Mouse (Mus musculus): Measurements from ENCODE around the gene Polr3f.
A peak's percentile ranks its signal among the peaks of the same experiment; 100 is the strongest.

Gene Polr3f

GRCm38 (mm10) chr2:144526981-144527820 lies at the start of gene Polr3f, which contains the start of gene Dzank1:
Gene Polr3f, plus strand, starts transcription at chr2:144527718.
Gene Dzank1, minus strand, starts transcription at chr2:144527414.
- DNase-seq: peak; percentile 98

DNA sequence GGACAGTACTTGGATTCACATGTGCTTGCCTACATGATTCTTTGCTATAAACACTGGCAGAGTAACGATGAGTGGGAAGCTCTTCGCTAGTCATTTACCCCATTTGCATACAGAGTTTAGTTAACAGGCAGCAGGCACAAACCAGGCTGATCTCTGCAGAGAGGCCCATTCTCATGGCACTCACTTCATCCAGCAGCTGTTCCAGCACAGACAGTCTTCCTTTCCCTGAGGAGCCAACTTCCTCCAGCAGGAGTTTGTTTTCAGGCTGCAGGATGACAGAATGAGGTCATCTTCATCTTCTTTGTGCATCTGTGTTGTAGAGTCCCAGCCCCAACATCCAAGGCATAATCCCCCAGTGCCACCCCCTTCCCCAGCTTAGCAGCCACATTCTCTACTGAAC lies 48.1 kb upstream of the Polr3f start:
- no peak for DNase-seq

GRCm38 (mm10) chr2:144484084-144484483 lies 43.4 kb upstream of the Polr3f start:
- no peak for DNase-seq

GRCm38 (mm10) chr2:144485439-144485838 lies 42.1 kb upstream of the Polr3f start:
- DNase-seq: no peak

GRCm38 (mm10) chr2:144487476-144487875 lies 40.0 kb upstream of the Polr3f start:
- DNase-seq: no peak

GRCm38 (mm10) chr2:144489342-144489741 lies 38.2 kb upstream of the Polr3f start:
- no peak for DNase-seq

- DNase-seq: no peak
These were observed 25.4 kb upstream of the Polr3f start for GRCm38 (mm10) chr2:144502134-144502533.

DNA sequence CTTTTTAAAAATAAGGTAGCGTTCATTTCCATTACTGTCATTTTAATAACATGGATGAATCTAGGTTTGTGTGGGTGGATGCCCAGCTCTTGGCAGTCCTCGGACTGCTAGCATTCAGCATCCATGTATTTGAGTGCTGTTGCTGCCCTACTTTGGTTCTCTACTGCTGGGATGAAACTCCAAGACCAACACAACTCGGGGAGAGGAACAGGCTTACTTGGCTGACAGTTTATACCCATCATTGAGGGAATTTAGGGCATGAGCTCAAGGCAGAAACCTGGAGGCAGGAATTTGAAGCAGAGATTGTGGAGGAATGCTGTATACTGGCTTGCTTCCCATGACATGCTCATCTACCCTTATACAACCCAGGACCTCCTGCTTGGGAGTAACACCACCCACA lies 12.9 kb upstream of the Polr3f start:
- DNase-seq: no peak

DNA sequence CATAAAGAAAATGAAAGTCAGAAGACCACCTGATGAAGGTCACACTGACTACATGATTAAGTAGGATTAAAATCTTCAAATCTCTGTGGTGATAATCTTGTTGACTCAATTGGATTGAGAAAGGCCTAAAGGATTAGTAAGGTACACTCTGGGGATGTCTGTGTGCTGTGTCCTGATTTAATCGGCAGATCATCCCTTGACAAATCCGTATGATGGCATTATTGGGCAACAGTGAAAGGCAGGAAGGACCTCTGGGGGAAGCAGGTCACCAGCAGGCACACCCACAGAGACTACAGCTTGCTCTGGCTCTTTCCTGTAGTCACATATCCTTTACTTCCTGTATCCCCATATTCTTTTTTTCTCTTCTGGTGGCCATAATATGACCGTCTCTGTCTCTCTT lies 7.7 kb upstream of the Polr3f start:
- DNase-seq: no peak

DNA sequence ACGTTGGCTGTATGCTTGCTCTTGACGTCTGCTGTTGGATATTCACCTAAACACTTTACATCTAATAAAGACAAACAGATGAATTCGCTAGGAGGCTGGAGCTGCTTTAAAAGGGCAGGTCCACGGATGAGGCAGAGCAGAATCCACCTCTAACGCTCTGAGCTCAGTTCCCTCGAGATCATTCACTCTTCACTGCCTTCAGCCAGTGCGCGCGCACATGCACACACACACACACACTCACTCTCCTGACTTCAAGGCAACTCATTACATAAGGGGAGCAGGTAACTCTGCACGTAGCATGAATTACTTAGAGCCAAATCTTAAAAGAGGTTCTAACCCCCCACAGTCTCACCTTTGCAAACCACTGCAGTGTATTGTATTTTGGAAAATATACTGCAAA lies 1.7 kb upstream of the Polr3f start:
- peak; percentile 40 for DNase-seq

DNA sequence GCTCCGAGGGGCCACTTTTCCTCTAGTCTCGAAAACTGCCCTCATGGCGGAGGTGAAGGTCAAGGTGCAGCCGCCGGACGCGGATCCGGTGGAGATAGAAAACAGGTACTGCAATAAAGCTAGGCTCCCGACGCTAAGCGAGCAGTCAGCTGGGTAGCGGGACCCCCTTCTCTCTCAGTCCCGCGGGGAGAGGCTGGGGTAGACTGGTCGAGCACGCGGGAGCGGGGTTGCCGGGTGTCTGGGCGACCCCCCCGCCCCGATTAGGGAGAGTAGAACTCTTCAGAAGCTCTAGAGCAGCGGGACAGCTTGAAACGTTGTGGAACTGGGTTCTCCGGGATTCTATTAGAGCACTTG lies 280 bp downstream of the Polr3f start:
- DNase-seq: no peak

- DNase-seq: no peak
These were observed 9.6 kb downstream of the Polr3f start for GRCm38 (mm10) chr2:144537123-144537522.

- DNase-seq: no peak
These were observed 13.7 kb downstream of the Polr3f start for GRCm38 (mm10) chr2:144541246-144541645.

DNA sequence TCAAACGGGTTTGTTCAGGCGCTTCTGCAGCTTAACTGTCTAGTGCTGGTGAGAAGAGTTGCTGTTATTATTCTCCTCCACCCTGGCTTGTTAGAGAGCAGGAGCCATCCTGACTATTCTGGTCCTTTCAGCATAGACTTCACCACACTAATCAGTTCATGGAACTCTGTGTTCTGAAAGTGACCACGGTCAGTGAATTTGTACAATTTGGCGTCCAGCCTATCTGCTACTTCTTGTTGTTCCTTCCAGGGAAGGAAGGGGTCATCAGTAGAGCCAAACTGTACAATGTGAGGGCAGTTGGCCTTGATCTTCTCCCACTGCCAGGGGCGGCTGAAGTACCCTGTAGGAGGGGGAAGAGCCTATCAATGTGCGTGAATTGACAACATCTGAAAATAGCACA lies 16.2 kb downstream of the Polr3f start:
- no peak for DNase-seq

GRCm38 (mm10) chr2:144544630-144545029 lies 17.1 kb downstream of the Polr3f start:
- no peak for DNase-seq

- DNase-seq: no peak
These were observed 17.5 kb downstream of the Polr3f start for GRCm38 (mm10) chr2:144545061-144545460.

- DNase-seq: no peak
These were observed 18.0 kb downstream of the Polr3f start for GRCm38 (mm10) chr2:144545481-144545880.

GRCm38 (mm10) chr2:144547559-144547958 lies 20.0 kb downstream of the Polr3f start:
- no peak for DNase-seq

- peak; percentile 75 for DNase-seq
These were observed 23.0 kb downstream of the Polr3f start, which contains the start of gene Rbbp9 for GRCm38 (mm10) chr2:144550529-144550928. Gene Rbbp9, minus strand, starts transcription at chr2:144550869.

DNA sequence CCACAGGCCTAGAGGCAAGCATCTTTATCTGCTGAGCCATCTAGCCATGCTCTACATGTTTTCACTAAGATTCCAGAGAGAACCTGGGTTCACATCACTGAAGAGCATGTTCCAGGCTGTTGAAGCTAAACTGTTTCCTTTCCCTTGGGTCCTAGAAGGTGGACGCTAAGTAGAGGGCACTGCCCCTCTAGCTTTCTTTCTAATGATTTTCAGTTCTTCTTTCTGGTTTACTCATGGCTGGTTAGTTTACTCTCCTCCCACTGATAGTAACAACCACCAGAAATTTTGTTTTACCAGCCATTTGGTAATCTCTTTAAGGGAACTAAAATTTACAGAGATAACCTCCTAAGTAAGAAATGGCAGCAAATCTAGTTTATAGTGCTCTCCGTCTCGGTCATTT lies 26.4 kb downstream of the Polr3f start:
- no peak for DNase-seq

GRCm38 (mm10) chr2:144555286-144555819 lies 27.8 kb downstream of the Polr3f start:
- DNase-seq: no peak

DNA sequence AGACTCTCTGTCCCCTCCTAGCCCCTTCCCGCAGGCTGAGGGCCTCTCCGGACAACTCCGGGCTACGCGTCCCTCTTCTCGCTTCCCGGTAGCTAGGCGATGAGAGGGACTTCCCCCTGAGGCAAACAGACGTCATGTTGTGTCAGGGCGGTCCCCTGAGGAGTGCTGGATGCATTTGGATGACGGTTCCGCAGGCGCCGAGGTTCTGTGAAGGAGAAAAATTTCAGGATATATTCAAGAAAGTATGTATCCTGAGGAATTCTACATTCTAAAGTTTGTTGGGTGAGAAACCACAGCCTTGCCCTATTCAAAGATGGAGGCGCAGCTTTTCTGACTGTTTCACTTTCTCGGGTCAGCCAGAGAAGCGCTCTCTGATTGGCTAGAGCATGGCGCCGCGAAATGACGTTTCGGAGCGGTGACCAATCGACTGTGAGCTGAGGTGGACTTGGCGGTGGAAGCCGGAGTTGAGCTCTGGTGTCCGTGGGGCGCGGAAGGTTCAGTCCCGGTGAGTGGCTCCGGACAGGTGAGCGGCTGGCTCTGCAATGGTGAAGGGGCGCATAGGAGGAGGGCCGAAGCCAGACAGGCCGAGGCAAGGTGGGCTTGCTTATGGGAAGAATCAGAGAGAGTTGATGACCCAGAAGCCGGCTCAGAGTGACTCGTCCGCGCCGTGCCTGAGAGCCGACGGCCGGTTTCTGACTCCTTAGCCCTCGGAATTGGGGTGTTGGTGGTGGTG lies 28.5 kb downstream of the Polr3f start, which contains the start of gene Sec23b:
Sec23b (plus strand) TSS at position 410 of the 733 bp plus-strand sequence.
- peak; percentile 97 for DNase-seq

- no peak for DNase-seq
These were observed 61.2 kb downstream of the Polr3f start for GRCm38 (mm10) chr2:144588723-144589122.

All from cerebellum, adult 9-11 months (tissue).